ENCODE assay signal across 7 mouse cellular contexts in genomic region chr1:59749724-59750123, GRCm38 (mm10). TPM values are rescaled to one million over a fixed set of nuclear protein-coding genes. Genes with fewer than 3 reads are reported as not detected.
DNase-seq lines count a peak whose midpoint lies in the region; ATAC-seq and TF ChIP-seq lines count a peak whose summit lies in the region.
"Not testable (repeated sequence)": the region's sequence is repeated elsewhere in the genome, so short reads cannot be mapped to it uniquely, and the experiment has no call there.

No protein-coding gene starts in this region.

- not testable (repeated sequence) for ATAC-seq in liver, postnatal 0 days

- TF ChIP-seq EP300 in MEL (IDR thresholded peaks at IDR 0.05; ENCODE audit: low read depth in 1 of 2, low read length in 2 of 2); liver, postnatal 0 days (IDR thresholded peaks at IDR 0.05; ENCODE audit: low read depth): not testable (repeated sequence)

- not testable (repeated sequence) for H3K9me3 ChIP-seq in E14TG2a.4 (ENCODE audit: low read length); MEL (replicated peaks; ENCODE audit: insufficient read depth, low read length); liver, postnatal 0 days (ENCODE audit: low read length)

- WGBS in liver, postnatal 0 days (ENCODE audit: insufficient replicate concordance): 67% methylated on average over 5 of the region's 5 CpGs

- not testable (repeated sequence) for H3K27ac ChIP-seq in MEL (ENCODE audit: control insufficient read depth, low read depth, low read length); liver, postnatal 0 days (ENCODE audit: low read depth)

- DNase-seq in 3T3-L1 (ENCODE audit: low read depth, low spot score) (peak; percentile 36), MEL (ENCODE audit: low read depth, low spot score) (peak; percentile 60)
- DNase-seq in T-cell, adult 2 months (ENCODE audit: low spot score): peak; percentile 5
- DNase-seq in adrenal gland, postnatal 14 days: peak; percentile 25
- peak; percentile 40 for DNase-seq in induced T-regulatory cell, adult 2 months (ENCODE audit: low read depth)
- DNase-seq in liver, postnatal 0 days: not testable (repeated sequence)

- TF ChIP-seq CTCF in E14TG2a.4 (conservative IDR thresholded peaks at IDR 0.05; ENCODE audit: low read length): peak; percentile 46
- peak in 2 of 3 experiments; percentile 42 to 45; a peak in 4 of 6 replicates for TF ChIP-seq CTCF in MEL (IDR thresholded peaks at IDR 0.05 in 2 of 3, conservative IDR thresholded peaks at IDR 0.05 in 1 of 3; ENCODE audit: control insufficient read depth in 1 of 3, insufficient read depth in 1 of 3, low read depth in 2 of 3, low read length in 3 of 3, poor library complexity in 1 of 3, severe bottlenecking in 1 of 3)
- TF ChIP-seq CTCF in liver, postnatal 0 days (IDR thresholded peaks at IDR 0.05; ENCODE audit: low read depth): 0 out of 2 replicates have a peak, but pooled peaks have one; percentile 17

- not testable (repeated sequence) for H3K4me3 ChIP-seq in E14TG2a.4 (replicated peaks; ENCODE audit: low read length); MEL (ENCODE audit: control insufficient read depth in 1 of 2, insufficient read depth in 1 of 2, low read depth in 2 of 2, low read length in 2 of 2); liver, postnatal 0 days (ENCODE audit: low read depth, low read length)

- H3K79me2 ChIP-seq in MEL (ENCODE audit: control insufficient read depth, insufficient read depth, low read length, poor library complexity): not testable (repeated sequence)

- not testable (repeated sequence) for H3K27me3 ChIP-seq in E14TG2a.4 (ENCODE audit: insufficient read depth, low read length); MEL (ENCODE audit: control insufficient read depth in 1 of 2, insufficient read depth in 2 of 2, low read length in 2 of 2); liver, postnatal 0 days (ENCODE audit: insufficient read depth, low read length)

- not testable (repeated sequence) for H3K36me3 ChIP-seq in E14TG2a.4 (ENCODE audit: insufficient read depth, low read length); MEL (ENCODE audit: control insufficient read depth in 1 of 2, insufficient read depth in 2 of 2, low read length in 2 of 2); liver, postnatal 0 days (replicated peaks; ENCODE audit: insufficient read depth, low read length)

- TF ChIP-seq POLR2A in MEL (IDR thresholded peaks at IDR 0.05; ENCODE audit: control insufficient read depth in 1 of 2, insufficient read depth in 1 of 2, low read depth in 1 of 2, low read length in 2 of 2, poor library complexity in 1 of 2): not testable (repeated sequence)

- H3K9ac ChIP-seq in MEL (ENCODE audit: control insufficient read depth, low read depth, low read length, poor library complexity, severe bottlenecking); liver, postnatal 0 days (replicated peaks): not testable (repeated sequence)

- not testable (repeated sequence) for H3K4me2 ChIP-seq in liver, postnatal 0 days (ENCODE audit: low read depth, low read length)

- H3K4me1 ChIP-seq in E14TG2a.4 (replicated peaks; ENCODE audit: low read depth, low read length); MEL (ENCODE audit: control insufficient read depth in 1 of 2, insufficient read depth in 2 of 2, low read length in 2 of 2); liver, postnatal 0 days (ENCODE audit: insufficient read depth): not testable (repeated sequence)

- peak; percentile 32 for TF ChIP-seq RAD21 in MEL (IDR thresholded peaks at IDR 0.05; ENCODE audit: low read depth, low read length)

TF ChIP-seq in MEL, 35 proteins besides CTCF, POLR2A, EP300 and RAD21:
- peak; percentile 25; the same call in 1 of the 2 replicates for TF ChIP-seq SMC3 (IDR thresholded peaks at IDR 0.05; ENCODE audit: low read depth, low read length)

RNA-seq across cellular contexts. Expression of gene Bmpr2, which starts 13.5 kb away (rescaled TPM):
- total RNA-seq in MEL (2012; rRNA removed): 2.3 and 2.6 TPM in 2 replicates
- 10 to 100 TPM in 1 of 2 experiments, 1 to 10 TPM in 1; 3.1 to 18.6 TPM for polyA plus RNA-seq in MEL (2012; ENCODE audit: insufficient read depth in 1 of 2, insufficient read length in 2 of 2, low read depth in 1 of 2, low replicate concordance in 2 of 2, missing spikeins in 1 of 2)
- total RNA-seq in adrenal gland, postnatal 14 days (2021): 62.0 and 64.6 TPM in 2 replicates
- polyA plus RNA-seq in liver, postnatal 0 days (2015; fragmentation: Nextera tagmentation; extraction: Ambion mirVana): 1.6 and 1.8 TPM in 2 replicates

Comparison
In these comparisons a context has a peak if more than half of its experiments do, and no peak if none do; other contexts are left out.
1. RNA of gene Bmpr2, which starts 13.5 kb away (total RNA-seq): 62.0 to 64.6 TPM in adrenal gland, postnatal 14 days; 2.3 to 2.6 TPM in MEL; every median in the first group is over 10 times any median in the second.
2. Peak in every context shown above with its lines, with median percentiles within 50 percentile points of each other: CTCF ChIP-seq.